ENCODE assay signal across 8 mouse cellular contexts in genomic region chr13:21918570-21919419, GRCm38 (mm10). TPM values are rescaled to one million over a fixed set of nuclear protein-coding genes. Genes with fewer than 3 reads are reported as not detected.
DNase-seq lines count a peak whose midpoint lies in the region; ATAC-seq lines count a peak whose summit lies in the region.

No protein-coding gene starts in this region.

- peaks cover 19% of the 10 kb centered on the region for H3K27me3 ChIP-seq in intestine, embryonic 14.5 days (replicated peaks; ENCODE audit: control insufficient read depth, insufficient read depth, low read length)
- peaks cover 6% of the 10 kb centered on the region for H3K27me3 ChIP-seq in liver, embryonic 16.5 days (ENCODE audit: control insufficient read depth, insufficient read depth, low read depth, low read length)
- peaks cover 5% of the 10 kb centered on the region; the same call in 1 of the 2 replicates for H3K27me3 ChIP-seq in neural tube, embryonic 11.5 days (ENCODE audit: control insufficient read depth, insufficient read depth, low read length)

- H3K27ac ChIP-seq in intestine, embryonic 14.5 days (ENCODE audit: low read depth), result no peak overlapping the region
- H3K27ac ChIP-seq in liver, embryonic 16.5 days (ENCODE audit: low read length), result peak overlapping the region; percentile 39; the same call in 1 of the 2 replicates
- H3K27ac ChIP-seq in neural tube, embryonic 11.5 days (ENCODE audit: low read depth, low read length), result no peak overlapping the region

- 0 out of 2 replicates have a peak, but pooled peaks cover 7% of the 10 kb centered on the region for H3K4me1 ChIP-seq in intestine, embryonic 14.5 days (replicated peaks; ENCODE audit: control insufficient read depth, insufficient read depth, low read length)
- peaks cover 27% of the 10 kb centered on the region for H3K4me1 ChIP-seq in liver, embryonic 16.5 days (ENCODE audit: control insufficient read depth, low read depth, low read length)
- no peaks in the 10 kb centered on the region for H3K4me1 ChIP-seq in neural tube, embryonic 11.5 days (ENCODE audit: control insufficient read depth, insufficient read depth, low read length)

- DNase-seq in right cerebral cortex, adult 2 months (ENCODE audit: low spot score in 2 of 2), result peak; percentile 62 to 64
- DNase-seq in right cerebral cortex, adult 18-20 months, result no peak
- DNase-seq in c-Kit-positive CD71-positive TER-119-positive erythroid progenitor cells, embryonic 14.5 days (ENCODE audit: low spot score), result peak; percentile 91
- peak; percentile 93 for DNase-seq in intestine, embryonic 14.5 days (ENCODE audit: low spot score)
- peak; percentile 87 for DNase-seq in neural tube, embryonic 11.5 days (ENCODE audit: low spot score)
- peak; percentile 82 for DNase-seq in thymus, postnatal 14 days

- peak overlapping the region; percentile 72 for H3K4me2 ChIP-seq in intestine, embryonic 14.5 days (ENCODE audit: low read length)
- peak overlapping the region; percentile 90 for H3K4me2 ChIP-seq in liver, embryonic 16.5 days (ENCODE audit: low read depth, low read length)
- H3K4me2 ChIP-seq in neural tube, embryonic 11.5 days (ENCODE audit: low read depth), result peak overlapping the region; percentile 71

- 2% methylated on average over 38 of the region's 38 CpGs for WGBS in intestine, embryonic 14.5 days
- WGBS in liver, embryonic 16.5 days (ENCODE audit: insufficient replicate concordance), result under 1% methylated on average over 38 of the region's 38 CpGs
- under 1% methylated on average over 38 of the region's 38 CpGs for WGBS in neural tube, embryonic 11.5 days

- peak overlapping the region; percentile 48 for H3K4me3 ChIP-seq in intestine, embryonic 14.5 days (ENCODE audit: low read depth, low read length)
- H3K4me3 ChIP-seq in liver, embryonic 16.5 days (ENCODE audit: low read depth, low read length), result peak overlapping the region; percentile 67
- peak overlapping the region; percentile 47 for H3K4me3 ChIP-seq in neural tube, embryonic 11.5 days (ENCODE audit: low read depth, low read length)

- no peaks in the 10 kb centered on the region for H3K36me3 ChIP-seq in intestine, embryonic 14.5 days (ENCODE audit: control insufficient read depth, insufficient read depth, low read length)
- H3K36me3 ChIP-seq in liver, embryonic 16.5 days (ENCODE audit: control insufficient read depth, insufficient read depth), result no peaks in the 10 kb centered on the region
- no peaks in the 10 kb centered on the region for H3K36me3 ChIP-seq in neural tube, embryonic 11.5 days (ENCODE audit: control insufficient read depth, insufficient read depth, low read length)

- 0 out of 2 replicates have a peak, but pooled peaks have one; percentile 18 for ATAC-seq in granulocyte monocyte progenitor cell, adult 5-6 weeks (replicated peaks; ENCODE audit: poor library complexity, severe bottlenecking)
- ATAC-seq in intestine, embryonic 14.5 days (replicated peaks; ENCODE audit: low FRiP score, low TSS enrichment, low read depth), result peak; percentile 92
- ATAC-seq in liver, embryonic 16.5 days (ENCODE audit: low read depth), result peak; percentile 85
- peak; percentile 77 for ATAC-seq in neural tube, embryonic 11.5 days (ENCODE audit: insufficient read depth, low FRiP score, low TSS enrichment)

- no peaks in the 10 kb centered on the region for H3K9me3 ChIP-seq in intestine, embryonic 14.5 days (ENCODE audit: control insufficient read depth, low read length)
- H3K9me3 ChIP-seq in liver, embryonic 16.5 days (replicated peaks; ENCODE audit: control insufficient read depth, low read length), result no peaks in the 10 kb centered on the region
- H3K9me3 ChIP-seq in neural tube, embryonic 11.5 days (ENCODE audit: control insufficient read depth, low read length), result no peaks in the 10 kb centered on the region

- H3K9ac ChIP-seq in intestine, embryonic 14.5 days (ENCODE audit: low read length), result peak overlapping the region; percentile 38
- peak overlapping the region; percentile 62 for H3K9ac ChIP-seq in liver, embryonic 16.5 days (ENCODE audit: low read depth, low read length)
- peak overlapping the region; percentile 35 for H3K9ac ChIP-seq in neural tube, embryonic 11.5 days (ENCODE audit: low read length)

RNA-seq across cellular contexts. Expression of gene Zfp184, which starts 26.1 kb away (rescaled TPM):
- 13.3 and 15.7 TPM in 2 replicates for total RNA-seq in granulocyte monocyte progenitor cell, adult 5-6 weeks (2014; fragmentation: Nextera tagmentation)
- total RNA-seq in granulocyte monocyte progenitor cell, adult 5-6 weeks (2017), result 13.3 and 16.3 TPM in 2 replicates
- polyA plus RNA-seq in intestine, embryonic 14.5 days (2014; fragmentation: Nextera tagmentation; extraction: Ambion mirVana), result 9.8 and 13.8 TPM in 2 replicates
- polyA plus RNA-seq in liver, embryonic 16.5 days (2015; fragmentation: Nextera tagmentation; extraction: Ambion mirVana), result 0.55 and 0.56 TPM in 2 replicates
- polyA plus RNA-seq in neural tube, embryonic 11.5 days (2014; fragmentation: Nextera tagmentation; extraction: Ambion mirVana), result 22.1 and 25.9 TPM in 2 replicates

Comparison
In these comparisons a context has a peak if more than half of its experiments do, and no peak if none do; other contexts are left out.
1. ATAC-seq: peak in every context shown above with its lines; median percentile 92 in intestine, embryonic 14.5 days; 85 in liver, embryonic 16.5 days; 77 in neural tube, embryonic 11.5 days; 18 in granulocyte monocyte progenitor cell, adult 5-6 weeks.